Mouse (Mus musculus): Measurements from ENCODE around the gene Tmod1. TPM values are rescaled to one million over a fixed set of nuclear protein-coding genes. Genes with fewer than 3 reads are reported as not detected.

Gene Tmod1
- total RNA-seq, 4 experiments from 2014 or later: 175 to 195 (median 187) TPM

- DNase-seq (ENCODE audit: low spot score in 2 of 2): peak; percentile 68 to 81
Measured at GRCm38 (mm10) chr4:46087852-46088251, 49.1 kb downstream of the Tmod1 start.

GRCm38 (mm10) chr4:46089524-46090125 is 50.9 kb downstream of the Tmod1 start:
- DNase-seq (ENCODE audit: low spot score in 2 of 2): no peak

- no peak for DNase-seq (ENCODE audit: low spot score in 2 of 2)
Measured at GRCm38 (mm10) chr4:46092429-46093076, 53.8 kb downstream of the Tmod1 start.

GRCm38 (mm10) chr4:46094916-46095825 is 56.4 kb downstream of the Tmod1 start:
- DNase-seq (ENCODE audit: low spot score in 2 of 2): no peak

- no peak for DNase-seq (ENCODE audit: low spot score in 2 of 2)
Measured at GRCm38 (mm10) chr4:46095826-46096159, 57.1 kb downstream of the Tmod1 start.

- no peak for DNase-seq (ENCODE audit: low spot score in 2 of 2)
Measured at GRCm38 (mm10) chr4:46096546-46096945, 57.8 kb downstream of the Tmod1 start.

GRCm38 (mm10) chr4:46097591-46097990 is 58.9 kb downstream of the Tmod1 start:
- no peak for DNase-seq (ENCODE audit: low spot score in 2 of 2)

GRCm38 (mm10) chr4:46099132-46099531 is 60.4 kb downstream of the Tmod1 start:
- DNase-seq (ENCODE audit: low spot score in 2 of 2): no peak

- DNase-seq (ENCODE audit: low spot score in 2 of 2): no peak
Measured at GRCm38 (mm10) chr4:46100539-46100938, 61.8 kb downstream of the Tmod1 start.

- DNase-seq (ENCODE audit: low spot score in 2 of 2): no peak
Measured at GRCm38 (mm10) chr4:46101211-46101711, 62.5 kb downstream of the Tmod1 start.

GRCm38 (mm10) chr4:46102078-46102769 is 63.5 kb downstream of the Tmod1 start:
- no peak for DNase-seq (ENCODE audit: low spot score in 2 of 2)

GRCm38 (mm10) chr4:46110084-46110483 is 71.3 kb downstream of the Tmod1 start:
- DNase-seq (ENCODE audit: low spot score in 2 of 2): no peak

- DNase-seq (ENCODE audit: low spot score in 2 of 2): no peak
Measured at GRCm38 (mm10) chr4:46111361-46111760, 72.6 kb downstream of the Tmod1 start.

GRCm38 (mm10) chr4:46115308-46115707 is 76.6 kb downstream of the Tmod1 start:
- DNase-seq (ENCODE audit: low spot score in 2 of 2): no peak

GRCm38 (mm10) chr4:46116544-46117175 is 77.9 kb downstream of the Tmod1 start:
- DNase-seq (ENCODE audit: low spot score in 2 of 2): no peak

GRCm38 (mm10) chr4:46117536-46117935 is 78.8 kb downstream of the Tmod1 start:
- DNase-seq (ENCODE audit: low spot score in 2 of 2): no peak

- DNase-seq (ENCODE audit: low spot score in 2 of 2): no peak
Measured at GRCm38 (mm10) chr4:46119514-46120094, 80.9 kb downstream of the Tmod1 start.

- DNase-seq (ENCODE audit: low spot score in 2 of 2): no peak
Measured at GRCm38 (mm10) chr4:46120767-46121166, 82.0 kb downstream of the Tmod1 start.

- DNase-seq (ENCODE audit: low spot score in 2 of 2): no peak
Measured at GRCm38 (mm10) chr4:46123358-46123757, 84.6 kb downstream of the Tmod1 start.

- peak; percentile 50 to 52 for DNase-seq (ENCODE audit: low spot score in 2 of 2)
Measured at GRCm38 (mm10) chr4:46126541-46126940, 87.8 kb downstream of the Tmod1 start.

All from gastrocnemius, adult 8-10 months (tissue).